Mouse (Mus musculus) adrenal gland, postnatal 4 days (tissue): ENCODE measurements around the gene Taf6. TPM values are rescaled to one million over a fixed set of nuclear protein-coding genes. Genes with fewer than 3 reads are reported as not detected.
"Not testable (repeated sequence)": the region's sequence is repeated elsewhere in the genome, so short reads cannot be mapped to it uniquely, and the experiment has no call there.

Experiments
- DNase-seq, 2 experiments: peaks; one replicate each; pipeline ENCODE4 v3.0.0; 2021 to 2022; ENCODE audit warnings: low spot score in 2 of 2, mixed read lengths in 2 of 2
- long read RNA-seq, 2 experiments: library from polyadenylated mRNA; stranded (forward); transcript quantifications; one replicate each; pipeline ENCODE4 v2.0.0; 2021
- total RNA-seq, 2 experiments: library from RNA; stranded (reverse); gene quantifications; 2 replicates each; pipeline ENCODE4 v1.2.3; 2021

Taf6 gene
- total RNA-seq = 10 to 100 TPM; 35.6 to 39.2 TPM
- long read RNA-seq, experiment 1, transcript Taf6-201 (15 exons, 2,304 nt) = major isoform, 32 of 48 reads
- long read RNA-seq, experiment 1, partial matches to known transcripts = 3 of 48 reads
- long read RNA-seq, experiment 1, other reads (novel, unspliced or antisense) = 11 of 48 reads
- long read RNA-seq, experiment 2, transcript Taf6-201 (15 exons, 2,304 nt) = major isoform, 51 of 103 reads
- long read RNA-seq, experiment 2, partial matches to known transcripts = 13 of 103 reads
- long read RNA-seq, experiment 2, other reads (novel, unspliced or antisense) = 35 of 103 reads

DNA sequence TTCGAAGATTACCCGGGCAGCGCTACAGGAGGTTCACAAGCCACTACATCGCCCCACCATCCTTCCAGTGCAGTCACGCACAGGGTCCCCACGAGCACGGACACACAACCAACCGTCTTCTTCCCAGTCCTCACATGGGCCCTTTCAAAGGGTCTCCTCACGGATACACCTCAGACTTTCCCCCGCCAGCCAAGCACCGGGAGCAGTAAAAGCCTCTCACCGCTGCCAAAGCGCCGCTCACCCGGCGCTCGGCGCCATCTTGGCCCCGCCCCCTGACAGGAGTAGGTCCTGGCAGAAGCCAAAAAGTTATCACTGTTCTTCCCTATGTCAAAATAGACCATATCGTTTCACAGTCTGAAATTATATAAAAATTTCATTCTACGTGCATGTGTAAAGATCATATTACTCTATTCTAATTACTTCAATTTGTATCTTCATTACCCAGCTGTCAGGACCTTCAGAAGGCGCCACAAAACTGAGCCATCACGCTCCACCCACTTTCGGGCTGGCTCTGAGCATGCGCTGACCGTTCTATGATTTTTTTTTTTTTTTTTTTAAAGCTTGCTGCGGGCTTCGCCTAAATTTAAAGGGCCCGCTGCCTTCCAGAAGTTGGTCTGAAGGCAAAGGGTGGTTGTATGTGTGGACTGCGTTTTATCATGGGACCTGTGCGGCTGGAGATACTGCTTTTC lies at the start of gene Taf6, which contains the start of gene Cnpy4:
Gene Taf6, minus strand, starts transcription at position 502 of the 689 bp plus-strand sequence.
Gene Cnpy4, plus strand, starts transcription at position 536 of the 689 bp plus-strand sequence.
- peak; percentile 46 to 58 for DNase-seq

DNA sequence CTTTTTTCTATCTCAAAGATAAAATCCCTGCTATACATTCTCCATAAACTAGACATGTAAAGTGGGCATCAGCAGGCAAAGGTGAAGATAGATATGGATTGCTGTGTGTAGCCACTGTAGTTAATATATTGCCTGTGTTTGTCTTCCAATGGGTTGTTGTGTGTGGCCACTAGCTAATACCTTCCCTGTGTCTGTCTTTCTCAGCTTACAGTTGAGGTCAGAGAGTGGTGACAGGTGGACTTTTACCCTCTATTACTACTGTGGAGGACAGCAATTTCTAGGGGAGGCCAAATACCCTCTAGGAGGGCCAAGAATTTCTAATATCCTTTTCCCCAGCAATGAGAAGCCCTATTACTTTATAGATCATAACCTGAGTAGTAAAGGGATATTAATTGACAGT lies 47.0 kb upstream of the Taf6 start:
- DNase-seq = no peak

DNA sequence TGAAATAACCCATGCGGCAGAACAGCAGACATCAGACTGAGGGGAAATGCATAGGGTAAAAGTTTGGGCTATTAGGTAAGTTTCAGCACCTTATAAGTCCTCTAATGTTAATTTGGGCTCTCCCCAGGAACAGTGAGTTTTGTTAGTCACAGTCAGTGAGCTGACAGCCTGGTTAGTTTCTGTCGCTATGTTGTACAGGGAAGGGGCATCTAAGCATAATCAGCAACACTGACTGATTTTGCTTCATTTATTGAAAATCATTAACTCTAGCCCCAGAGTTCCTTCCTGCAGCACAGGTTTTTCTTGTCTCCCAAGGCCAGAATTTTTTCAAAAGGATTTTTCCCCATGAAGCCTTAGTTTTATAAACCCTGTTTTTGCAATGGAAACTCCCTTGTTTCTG lies 46.5 kb upstream of the Taf6 start:
- no peak for DNase-seq

DNA sequence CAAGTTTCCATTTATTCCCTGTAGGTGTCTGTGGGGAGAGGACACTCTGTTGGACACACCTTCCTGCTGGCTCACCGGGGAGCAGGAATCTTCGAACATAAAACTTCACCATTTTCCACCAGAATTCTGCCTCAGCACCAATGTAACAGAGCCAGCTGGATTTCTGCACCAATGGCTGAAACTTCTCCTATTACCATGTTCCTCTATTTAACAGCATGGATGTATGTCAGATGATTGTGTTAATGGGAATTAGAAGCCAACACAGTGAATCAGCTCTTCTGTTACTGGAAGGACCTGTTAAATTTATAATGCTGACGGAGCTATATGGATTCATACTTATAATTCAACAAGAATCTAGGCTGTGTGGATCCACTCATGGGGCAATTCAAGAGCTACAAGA lies 42.3 kb upstream of the Taf6 start:
- no peak for DNase-seq

DNA sequence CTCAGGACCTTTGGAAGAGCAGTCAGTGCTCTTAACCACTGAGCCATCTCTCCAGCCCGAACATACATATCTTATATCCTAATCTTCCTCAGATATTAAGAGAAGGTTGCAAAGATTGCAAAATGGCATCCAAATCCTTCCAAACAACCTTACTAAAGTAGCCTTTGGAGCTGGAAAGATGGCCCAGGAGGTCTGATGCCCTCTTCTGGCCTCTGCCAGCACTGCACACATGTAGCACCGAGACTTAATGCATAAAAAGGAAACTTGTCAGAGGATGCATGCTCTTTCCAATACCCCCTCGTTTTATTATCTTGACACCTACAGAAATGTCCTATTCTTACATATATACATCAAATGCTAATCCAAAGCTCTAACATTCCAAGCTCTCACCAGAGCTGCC lies 40.8 kb upstream of the Taf6 start:
- no peak for DNase-seq

DNA sequence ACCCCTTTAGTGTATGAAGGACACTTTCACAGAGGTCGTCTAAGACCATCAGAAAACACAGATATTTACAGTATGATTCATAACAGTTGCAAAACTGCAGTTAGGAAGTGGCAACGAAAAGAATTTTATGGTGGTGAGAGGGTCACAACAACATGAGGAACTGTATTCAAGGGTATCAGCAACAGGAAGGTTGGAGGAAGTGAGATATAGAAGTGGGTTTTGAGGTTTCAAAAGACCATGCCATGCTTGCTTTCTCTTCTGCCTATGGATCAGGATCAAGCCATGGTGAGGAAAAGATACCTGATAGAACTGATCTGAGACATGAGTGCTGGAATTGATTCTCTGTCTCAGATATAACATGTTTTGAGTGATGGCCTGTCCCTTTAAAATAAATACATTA lies 40.1 kb upstream of the Taf6 start:
- DNase-seq = no peak

DNA sequence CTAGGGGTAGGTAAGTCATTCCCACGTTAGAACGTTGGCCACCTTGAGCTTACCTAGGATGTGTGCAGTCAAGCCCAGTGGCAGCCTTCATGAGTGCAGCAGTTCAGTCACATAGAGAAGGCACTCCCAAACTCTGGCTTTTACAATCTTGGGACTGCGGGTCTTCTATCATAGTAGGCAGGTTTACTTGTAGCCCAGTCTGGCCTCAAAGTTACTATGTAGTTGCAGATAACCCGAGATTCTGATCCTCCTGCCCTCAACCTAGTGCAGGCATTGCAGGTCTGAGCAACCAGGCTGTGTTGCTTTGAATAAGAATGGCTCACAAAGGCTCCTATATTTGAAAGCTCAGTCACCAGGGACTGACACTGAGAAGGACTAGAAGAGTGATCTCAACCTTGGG lies 39.2 kb upstream of the Taf6 start:
- DNase-seq = no peak

DNA sequence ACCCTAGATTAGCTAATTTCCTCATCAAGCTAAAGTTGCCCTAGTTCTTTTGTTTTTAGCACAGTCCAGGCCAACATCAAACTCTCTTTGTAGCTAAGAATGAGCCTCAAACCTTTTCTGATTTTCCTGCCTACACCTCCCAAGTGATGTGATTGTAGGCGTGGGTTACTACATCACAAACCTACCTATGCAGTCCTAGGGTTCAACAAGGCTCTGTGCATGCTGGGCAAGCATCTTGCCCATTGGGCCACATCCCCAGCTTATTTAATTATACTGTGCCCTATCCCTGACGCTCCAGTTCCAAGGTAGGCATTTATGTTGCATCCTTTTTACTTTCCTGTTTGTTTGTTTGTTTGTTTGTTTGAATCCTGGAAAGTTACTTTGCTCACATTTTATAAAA lies 38.4 kb upstream of the Taf6 start, which contains the start of gene Nxpe5:
Gene Nxpe5, plus strand, starts transcription at position 199 of the 400 bp plus-strand sequence.
- no peak for DNase-seq

DNA sequence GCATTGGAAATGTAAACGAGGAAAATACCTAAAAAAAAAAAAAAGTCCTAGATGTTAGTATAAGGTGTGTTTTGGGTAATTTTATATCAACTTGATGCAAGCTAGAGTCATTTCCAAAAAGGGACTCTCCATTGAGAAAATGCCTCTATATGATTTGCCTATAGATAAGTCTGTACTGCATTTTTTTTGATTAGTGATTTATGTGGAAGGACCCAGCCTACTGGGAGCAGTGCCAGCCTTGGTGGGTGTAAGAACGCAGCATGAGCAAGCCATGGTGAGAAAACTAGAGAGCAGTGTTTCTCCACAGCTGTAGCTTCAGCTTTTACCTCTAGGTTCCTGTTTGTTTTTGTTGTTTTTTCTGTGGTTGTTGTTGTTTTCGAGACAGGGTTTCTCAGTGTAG lies 36.0 kb upstream of the Taf6 start:
- no peak for DNase-seq

DNA sequence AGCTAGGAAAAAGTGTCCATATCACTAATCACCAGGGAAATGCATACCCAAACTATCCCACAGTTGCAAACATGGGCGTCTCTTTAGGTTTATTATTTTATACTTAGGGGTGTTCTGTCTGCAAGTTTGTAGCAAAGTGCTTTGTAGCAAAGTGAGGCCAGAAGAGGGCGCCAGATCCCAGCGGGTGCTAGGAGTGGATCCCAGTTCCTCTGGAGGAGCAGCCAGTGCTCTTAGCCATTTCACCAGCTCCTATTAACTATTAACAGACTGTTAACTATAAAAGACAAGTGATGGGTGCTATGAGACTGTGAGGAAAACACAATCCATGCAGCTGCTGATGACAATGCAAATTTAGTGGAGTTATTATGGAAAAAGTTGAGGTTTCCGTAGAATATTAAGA lies 34.9 kb upstream of the Taf6 start:
- peak; percentile 79 to 82 for DNase-seq

DNA sequence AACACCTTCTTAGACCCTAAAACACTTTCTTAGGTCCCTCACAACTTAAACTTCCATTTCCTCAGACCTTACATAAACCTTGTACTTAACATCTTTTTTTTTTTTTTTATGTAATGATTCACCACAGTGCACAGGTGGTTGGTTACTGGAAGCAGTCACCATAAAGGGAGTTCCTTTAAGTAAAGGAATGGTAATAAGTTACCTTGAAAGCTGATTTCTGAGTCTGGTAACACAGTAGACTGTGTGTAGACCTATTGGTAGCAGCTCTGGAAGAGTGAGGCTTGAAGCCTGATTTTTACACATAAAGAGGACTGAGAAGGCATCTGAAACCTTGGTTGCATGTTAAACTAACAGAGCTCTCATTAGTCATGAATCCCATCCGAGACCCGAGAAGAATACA lies 32.6 kb upstream of the Taf6 start:
- DNase-seq = no peak

DNA sequence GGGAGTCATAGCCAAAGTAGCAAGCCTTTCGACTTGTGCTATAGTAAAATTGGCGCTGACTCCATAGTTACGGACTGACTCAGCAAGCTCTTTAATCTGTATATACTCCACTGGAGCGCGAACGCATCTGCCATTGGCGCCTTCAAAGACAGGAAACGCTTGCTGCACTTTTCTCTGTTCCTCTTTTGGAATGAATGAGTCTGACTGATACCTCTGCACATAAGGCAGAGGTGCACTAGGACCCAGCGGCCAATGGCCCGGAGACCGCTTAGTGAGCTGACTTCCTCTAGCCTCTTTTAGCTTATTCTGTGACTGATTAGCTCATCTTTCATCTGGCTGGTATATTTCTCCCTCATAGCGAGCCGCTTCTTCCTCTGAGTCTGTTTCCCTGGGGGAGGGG lies 29.4 kb upstream of the Taf6 start:
- not testable (repeated sequence) for DNase-seq

DNA sequence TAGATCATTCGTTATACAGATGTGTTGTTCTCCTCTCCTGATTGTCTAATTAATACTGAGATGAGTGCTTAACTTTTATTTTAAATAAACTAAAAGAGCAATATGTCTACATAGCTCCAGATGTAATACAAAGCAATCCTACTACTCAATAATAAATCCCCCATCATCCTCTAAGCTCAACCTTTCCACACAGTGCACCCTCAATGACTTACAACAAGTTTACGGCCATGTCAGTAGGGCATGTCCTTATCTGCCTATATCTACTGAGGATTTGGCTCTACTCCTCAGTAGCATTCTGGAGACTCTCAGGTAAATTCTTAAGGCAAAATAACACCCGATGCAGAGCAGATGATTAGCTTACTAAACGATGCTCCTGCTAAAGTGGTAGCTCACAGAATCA lies 20.6 kb upstream of the Taf6 start:
- no peak for DNase-seq

DNA sequence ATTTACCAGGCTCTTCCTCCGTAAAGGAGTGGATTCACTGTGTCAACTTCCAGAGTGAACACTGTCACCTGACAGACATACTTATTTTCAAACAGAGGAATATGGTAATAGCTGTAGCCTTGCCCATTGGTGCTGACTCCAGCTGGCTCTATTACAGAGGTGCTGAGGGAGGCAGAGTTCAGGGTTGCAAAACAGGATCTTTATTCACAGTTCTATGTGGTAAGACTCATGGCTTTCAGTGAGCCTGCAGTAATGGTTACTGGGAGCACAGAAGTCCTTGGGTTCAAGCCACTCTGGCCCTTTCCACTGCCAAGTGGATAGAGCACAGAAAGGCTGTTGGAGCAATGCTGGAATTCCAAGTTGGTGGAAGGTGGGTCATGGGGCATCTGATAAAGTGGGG lies 20.0 kb upstream of the Taf6 start:
- no peak for DNase-seq

DNA sequence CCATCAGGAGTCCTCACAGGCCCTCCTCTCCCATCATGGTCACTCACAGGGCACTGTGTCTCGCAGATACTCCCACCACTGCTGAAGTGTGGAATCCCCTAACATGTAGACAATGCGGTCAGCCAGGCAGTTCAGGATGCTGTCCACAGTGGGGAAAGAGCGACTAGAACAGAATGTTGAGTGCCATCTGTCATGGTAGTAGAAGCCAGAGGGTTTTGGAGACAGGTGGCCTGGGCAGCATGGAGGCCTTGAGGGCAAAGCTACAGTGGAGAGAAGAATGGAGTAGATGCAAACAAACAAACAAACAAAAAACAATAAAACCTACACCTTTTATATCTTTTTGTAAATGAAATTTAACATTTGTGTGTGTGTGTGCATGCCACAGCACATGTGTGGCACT lies 14.8 kb upstream of the Taf6 start:
- no peak for DNase-seq

DNA sequence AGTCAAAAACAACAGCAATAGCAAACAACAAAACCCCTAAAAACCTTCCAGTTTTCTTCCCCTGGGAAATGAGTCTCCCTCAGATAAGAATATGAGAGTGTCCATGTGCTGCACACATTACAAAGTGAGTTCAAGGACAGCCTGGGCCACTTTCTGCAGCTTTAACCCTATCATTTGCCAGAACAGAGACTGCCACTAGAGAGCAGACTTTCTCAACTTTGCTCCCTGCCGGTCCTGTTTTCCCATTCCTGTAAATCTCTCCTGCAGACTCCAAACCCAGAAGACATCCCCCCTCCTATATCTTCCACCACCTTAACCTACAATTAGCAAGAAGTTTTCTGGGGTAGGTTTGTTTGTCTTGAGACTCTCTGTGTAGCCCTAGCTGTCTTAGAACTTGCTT lies 12.3 kb upstream of the Taf6 start:
- no peak for DNase-seq

DNA sequence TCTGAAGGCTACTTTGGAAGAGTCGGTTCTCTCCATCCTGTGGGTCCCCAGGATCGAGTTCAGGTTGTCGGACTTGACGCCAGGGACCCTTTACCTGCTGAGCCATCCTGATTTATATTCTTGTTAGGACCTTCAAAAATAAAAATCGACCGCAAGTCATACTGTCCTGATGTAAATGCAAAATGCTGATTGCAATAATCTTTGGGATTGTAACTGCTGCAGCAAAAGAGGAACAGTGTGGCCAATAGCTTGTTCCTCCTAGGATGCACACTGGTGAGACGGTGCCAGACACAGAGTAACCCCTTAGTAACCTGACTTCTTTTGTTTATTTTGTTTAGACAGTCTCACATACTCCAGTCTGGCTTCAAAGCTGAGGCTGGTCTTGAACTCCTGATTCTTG lies 8.2 kb upstream of the Taf6 start:
- DNase-seq = no peak

DNA sequence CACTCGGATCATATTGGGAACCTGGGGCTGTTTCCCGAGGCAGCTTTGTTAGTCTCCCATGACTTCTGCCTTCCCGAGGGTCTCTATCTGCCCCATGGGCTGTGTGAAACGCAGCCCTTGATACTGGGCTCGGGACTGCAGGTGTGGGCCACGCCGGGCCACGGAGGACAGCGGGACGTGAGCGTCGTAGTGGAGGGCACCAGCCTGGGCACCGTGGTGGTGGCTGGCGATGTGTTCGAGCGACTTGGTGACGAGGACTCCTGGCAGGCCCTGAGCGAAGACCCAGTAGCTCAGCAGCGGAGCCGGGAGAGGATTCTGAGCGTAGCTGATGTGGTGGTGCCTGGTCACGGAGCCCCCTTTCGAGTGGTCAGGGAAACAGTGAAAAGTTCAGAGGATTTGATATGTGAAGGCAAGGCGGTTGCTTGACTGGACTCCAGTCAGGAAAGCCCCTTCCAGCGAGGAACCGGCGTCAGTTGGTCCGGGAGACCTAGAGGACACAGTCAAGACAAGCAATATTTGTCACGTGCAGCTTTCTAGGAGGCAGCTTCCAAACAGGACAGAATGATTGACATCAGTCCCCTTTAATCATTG lies 7.6 kb upstream of the Taf6 start:
- DNase-seq = no peak

DNA sequence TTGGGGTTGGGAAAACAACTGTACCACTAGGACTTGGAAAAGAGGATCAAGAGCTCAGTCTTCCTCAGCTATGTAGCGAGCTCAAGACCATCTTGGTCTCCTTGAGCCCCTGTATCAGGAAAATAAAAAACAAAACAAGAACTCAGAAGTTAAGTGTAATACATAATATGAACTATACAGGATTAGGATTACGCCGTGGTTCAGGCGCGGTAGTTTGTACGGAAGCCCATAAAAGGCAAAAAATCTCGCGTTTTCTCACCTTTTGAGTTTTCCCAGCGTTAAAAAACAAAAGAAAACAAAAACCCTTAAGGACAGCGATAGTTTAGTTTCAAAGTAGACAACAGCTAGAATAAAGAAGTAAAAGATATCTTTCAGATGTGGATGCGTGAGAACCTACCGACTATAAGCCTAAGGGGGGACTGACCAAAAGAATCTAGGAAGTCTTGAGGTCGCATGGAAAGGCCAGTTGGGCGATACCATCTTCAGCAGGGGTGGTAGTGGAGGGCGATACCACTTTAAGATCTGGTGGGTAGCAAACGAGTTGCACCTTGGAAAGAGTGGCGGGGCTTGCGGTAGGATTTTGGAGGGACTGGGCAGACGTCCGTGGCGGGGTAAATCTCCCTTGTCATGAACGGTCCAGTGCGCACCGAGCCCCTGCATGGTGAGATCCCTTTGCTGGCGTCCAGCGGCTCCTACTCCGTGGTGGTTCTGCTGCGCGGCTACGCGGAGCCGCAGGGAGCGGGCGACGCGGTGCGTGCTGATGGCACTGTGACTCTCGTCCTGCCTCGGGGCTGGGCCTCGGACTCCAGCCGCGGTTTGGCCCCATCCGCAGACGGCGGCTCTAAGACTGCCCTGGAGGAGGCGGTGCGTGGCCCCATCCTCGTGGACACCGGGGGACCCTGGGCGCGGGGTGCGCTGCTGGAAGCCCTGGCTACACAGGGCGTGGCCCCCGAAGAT lies 6.8 kb upstream of the Taf6 start, which contains the start of gene Mblac1:
Gene Mblac1, plus strand, starts transcription at position 544 of the 957 bp plus-strand sequence.
- DNase-seq = peak; percentile 59 to 78

DNA sequence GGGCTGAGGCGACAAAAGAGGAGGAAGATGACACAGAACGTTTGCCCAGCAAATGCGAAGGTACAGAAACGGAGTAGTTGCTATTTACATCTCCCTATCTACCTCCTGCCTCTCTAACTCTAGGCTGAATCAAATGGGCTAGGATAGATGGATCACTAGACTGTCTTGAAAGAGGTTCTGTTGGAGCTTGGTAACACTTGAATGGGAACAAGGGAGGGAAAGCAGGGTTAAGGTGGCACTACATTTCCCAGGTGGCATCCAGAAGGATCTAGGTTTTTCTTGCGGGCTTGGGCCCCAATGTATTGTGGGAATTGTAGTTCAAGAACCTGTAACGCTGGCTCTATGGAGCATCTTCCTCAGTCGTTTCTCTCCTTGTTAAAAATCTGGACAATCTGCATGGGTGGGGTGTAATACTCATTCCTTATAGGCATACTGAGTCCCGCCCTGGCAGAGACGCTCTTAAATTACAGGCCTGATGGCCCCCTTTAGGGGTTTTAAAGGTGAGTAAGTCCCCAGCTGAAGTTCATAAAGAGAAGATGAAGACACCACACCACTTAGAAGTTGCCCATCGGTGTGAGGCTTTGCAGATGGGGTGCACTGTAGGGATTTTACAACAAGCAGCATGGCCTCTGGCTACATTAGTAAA lies 533 bp upstream of the Taf6 start:
- DNase-seq = no peak

DNA sequence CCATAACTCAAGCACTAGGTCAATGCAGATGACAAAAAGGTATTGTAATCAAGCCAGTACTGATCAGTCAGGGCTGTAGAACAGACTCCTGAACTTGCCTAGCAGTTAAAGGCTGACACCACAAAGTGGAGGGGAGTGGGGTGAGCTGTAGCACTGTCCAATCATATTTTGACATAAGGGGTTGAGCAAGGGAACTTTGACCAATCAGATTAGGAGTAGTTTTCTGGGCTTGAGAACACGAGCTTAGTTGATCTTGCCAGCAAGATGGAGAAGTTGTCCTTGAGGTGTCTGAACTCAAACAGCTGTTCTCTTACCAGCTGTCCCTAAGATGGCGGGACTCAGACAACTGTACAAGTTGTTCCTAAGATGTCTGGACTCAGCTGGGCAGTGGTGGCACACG lies 14.0 kb downstream of the Taf6 start:
- no peak for DNase-seq
